Mouse (Mus musculus) brain, embryonic 14.5 days (tissue): ENCODE measurements at regions not wholly inside any gene's neighbourhood (a gene's known extent, or its start where the extent isn't known, plus 50 kb on each side); places are given as distances from the start of the nearest gene placed in this dataset.
"Not testable (repeated sequence)": the region's sequence is repeated elsewhere in the genome, so short reads cannot be mapped to it uniquely, and the experiment has no call there.

Experiments used
- DNase-seq: peaks from one replicate; pipeline ENCODE4 v3.0.0-alpha.2; 2011; ENCODE audit warnings: low read depth
- CTCF ChIP-seq: fragments of 200-500 bp; IDR thresholded peaks from 2 replicates; pipeline ENCODE4 v1.5.1; 2012; ENCODE audit warnings: inconsistent platforms, mild to moderate bottlenecking, moderate library complexity, borderline replicate concordance; ENCODE audit not compliant: insufficient read depth, insufficient read length; ENCODE audit errors: extremely low read depth
- POLR2A ChIP-seq: fragments of 200-500 bp; IDR thresholded peaks from 2 replicates; pipeline ENCODE4 v1.6.1; 2012; ENCODE audit warnings: mild to moderate bottlenecking, inconsistent platforms, borderline replicate concordance; ENCODE audit not compliant: poor library complexity, insufficient read depth, insufficient read length, severe bottlenecking; ENCODE audit errors: extremely low read depth

DNA sequence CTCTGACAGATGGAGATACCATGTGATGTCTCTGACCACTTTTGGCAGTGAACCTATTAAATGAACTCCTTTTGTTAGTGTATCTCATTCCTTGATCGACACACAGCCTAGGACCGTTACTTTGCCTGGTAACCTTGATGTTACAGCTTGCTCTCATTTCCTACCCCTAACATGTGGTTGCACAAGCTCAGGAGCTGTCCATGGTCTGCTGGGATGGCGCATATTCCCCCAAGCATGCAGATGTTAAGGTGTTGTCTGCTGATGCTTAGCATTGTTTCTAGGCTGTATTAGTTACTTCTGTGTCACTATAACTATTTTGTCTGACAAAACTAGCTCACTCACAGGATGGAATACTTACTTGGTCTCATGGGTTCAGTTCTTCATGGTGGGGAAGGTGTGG lies 113.6 kb upstream of the Zfp746 start:
- TF ChIP-seq CTCF (no peak), POLR2A (no peak)
- no peak for DNase-seq

DNA sequence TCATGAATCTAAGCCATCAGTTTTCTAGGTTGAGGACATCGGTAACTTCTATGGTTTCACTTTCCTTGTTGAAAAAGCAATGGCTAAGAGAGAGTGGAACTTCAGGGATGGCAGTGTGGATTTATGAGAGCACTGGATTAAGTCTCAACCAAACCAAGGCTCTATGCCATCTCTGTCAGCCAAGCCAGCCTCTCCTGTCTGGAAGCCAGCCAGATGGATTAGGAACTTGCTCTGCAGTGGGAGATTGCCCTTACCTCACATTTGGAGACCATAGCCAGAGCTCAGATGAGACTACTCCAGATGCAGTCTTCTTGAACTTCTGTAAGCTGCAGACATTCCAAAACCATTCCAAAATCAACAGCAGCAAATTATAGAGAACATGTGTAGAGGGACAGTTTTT lies 112.4 kb upstream of the Zfp746 start:
- TF ChIP-seq POLR2A: no peak
- TF ChIP-seq CTCF: no peak
- no peak for DNase-seq

DNA sequence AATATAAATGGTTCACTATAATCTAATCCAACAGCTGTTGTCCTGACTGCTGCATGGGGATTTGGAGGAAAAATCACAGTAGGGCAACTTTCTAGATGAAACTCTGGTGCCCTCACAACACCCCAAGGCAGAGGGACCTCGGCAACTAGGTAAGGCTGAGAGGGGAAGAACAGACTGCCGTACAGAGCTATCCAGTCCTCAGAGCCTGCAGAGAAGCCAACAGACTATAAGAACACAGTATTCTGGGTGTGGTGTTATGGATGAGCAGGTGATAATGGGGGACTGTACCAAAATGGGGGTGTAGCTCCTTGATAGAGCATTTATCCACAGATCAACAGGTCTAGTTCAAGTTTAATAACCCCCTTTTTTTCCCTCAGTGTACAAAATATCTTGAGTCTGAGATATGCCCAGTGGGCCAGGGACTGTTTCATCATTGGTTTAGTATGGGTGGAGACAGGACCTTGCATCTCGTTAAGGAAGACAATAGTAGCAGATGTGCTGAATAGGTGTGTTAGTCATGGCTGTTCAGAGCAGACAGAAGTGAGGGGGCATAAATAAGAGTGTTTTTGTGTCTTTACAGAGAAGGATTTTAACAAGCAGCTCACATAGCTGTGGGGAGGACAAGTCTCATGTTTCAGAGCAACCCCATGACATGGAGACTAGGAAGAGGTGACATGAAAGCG lies 111.4 kb upstream of the Zfp746 start:
- no peak for DNase-seq
- no peak for TF ChIP-seq CTCF
- no peak for TF ChIP-seq POLR2A

DNA sequence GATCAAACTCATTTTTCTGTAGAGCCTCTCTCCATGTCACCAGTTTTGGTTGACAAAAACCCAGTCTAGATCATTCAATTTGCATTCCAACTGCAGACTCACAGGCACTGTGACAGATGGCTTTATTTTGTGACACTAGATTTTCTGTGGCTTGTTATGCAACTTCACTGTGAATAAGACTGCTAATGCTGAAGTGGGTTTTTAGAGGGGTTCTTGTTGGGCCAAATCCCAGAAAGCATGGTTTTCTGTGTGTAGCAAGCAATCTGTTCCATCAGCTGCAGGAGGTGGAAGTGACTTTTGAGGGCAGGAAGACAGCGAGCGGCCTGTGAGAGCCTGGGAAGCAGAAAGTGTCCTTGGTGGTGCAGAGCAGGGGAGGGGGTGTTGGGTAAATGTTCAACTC lies 102.0 kb upstream of the Zfp746 start:
- DNase-seq: peak; percentile 58

DNA sequence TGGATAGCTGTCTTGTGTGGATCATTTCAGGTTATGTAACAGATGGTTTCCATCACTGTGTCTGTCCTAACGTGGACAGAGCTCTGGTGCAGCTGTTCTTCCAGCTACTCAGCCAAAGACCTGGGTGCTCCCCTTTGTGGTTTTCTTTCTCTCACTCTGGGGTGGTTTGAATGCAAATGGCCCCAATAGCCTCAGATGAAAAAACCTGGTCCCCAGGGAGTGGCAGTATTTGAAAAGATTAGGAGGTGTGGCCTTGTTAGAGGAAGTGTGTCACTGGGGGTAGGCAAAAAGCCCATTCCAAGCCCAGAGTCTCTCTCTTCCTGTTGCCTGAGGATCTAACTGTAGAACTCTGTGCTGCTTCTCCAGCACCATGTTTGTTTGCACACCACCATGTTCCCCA lies 98.9 kb upstream of the Zfp746 start:
- DNase-seq: no peak
- TF ChIP-seq CTCF (no peak), POLR2A (no peak)

DNA sequence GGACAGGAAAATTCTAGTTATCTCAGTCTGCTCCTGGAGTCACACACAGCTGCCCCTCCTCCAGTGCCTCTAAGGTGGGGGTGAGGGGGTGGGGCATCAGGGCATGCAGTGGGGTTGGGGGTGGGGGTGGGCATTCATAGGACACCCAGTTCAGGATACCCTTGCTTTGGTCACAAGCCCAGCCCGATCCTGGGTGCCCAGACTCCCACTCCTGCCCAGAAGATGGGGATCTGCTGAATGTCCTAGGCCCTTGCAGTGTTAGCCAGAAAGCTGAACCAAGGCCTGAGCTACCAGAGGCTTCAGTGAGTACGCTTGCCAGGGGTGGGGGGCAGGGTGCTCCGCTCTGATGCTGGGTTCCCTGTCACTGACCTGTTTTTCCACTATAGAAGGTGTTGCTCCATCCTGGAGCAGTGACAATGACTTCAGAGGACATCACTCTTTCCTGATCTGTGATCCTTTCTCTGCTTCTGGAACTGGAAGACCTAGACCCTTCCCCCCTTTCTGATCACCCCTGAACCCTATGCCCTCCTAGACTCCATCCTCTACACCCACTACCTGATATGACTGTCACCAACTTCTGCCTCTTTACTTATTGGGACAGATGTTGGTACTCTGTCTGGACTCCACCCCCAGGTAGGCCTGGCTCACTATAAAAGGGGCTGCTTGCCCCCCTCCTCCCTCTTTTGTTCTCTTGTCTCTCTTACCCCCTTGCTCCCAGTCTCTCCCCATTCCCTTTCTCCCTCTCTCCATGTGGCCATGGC lies 92.1 kb upstream of the Zfp746 start:
- DNase-seq: no peak
- TF ChIP-seq CTCF: no peak
- no peak for TF ChIP-seq POLR2A

DNA sequence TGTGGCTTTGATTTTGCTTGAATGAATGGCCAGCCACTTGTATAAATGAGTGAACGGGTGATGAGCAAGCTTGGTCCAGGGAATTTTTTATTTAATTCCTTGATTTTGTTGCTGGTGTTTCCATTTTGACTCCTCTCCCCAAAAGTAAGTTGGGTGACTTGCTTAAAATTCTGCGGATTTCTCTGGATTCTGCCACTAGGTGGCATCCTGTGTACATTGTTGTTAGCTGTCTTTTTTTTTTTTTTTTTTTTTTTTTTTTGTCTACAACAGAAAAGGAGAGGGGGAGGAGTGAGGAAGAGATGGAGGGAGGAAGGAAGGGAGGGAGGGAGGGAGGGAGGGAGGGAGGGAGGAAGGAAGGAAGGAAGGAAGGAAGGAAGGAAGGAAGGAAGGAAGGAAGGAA lies 91.5 kb upstream of the Zfp746 start:
- TF ChIP-seq POLR2A (no peak), CTCF (peak; percentile 28; the same call in 1 of the 2 replicates)
- DNase-seq: peak; percentile 92

DNA sequence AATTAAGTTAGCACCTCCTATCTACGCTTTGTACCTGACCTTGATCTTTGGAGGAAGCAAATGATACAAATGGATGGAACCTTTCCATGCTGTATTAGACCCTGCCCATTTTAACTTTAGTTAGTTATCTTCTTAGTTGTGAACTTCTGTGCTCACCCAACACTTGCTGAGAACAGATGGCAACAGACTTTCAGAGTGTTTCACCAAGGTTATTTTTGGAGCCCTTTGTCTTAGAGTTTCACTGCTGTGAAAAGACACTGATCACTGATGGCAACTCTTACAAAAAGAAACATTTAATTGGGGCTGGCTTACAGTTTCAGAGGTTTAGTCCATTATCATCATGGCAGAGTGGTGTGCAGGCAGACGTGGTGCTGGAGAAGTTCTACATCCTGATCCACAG lies 88.8 kb upstream of the Zfp746 start:
- no peak for TF ChIP-seq CTCF
- TF ChIP-seq POLR2A: no peak
- no peak for DNase-seq

DNA sequence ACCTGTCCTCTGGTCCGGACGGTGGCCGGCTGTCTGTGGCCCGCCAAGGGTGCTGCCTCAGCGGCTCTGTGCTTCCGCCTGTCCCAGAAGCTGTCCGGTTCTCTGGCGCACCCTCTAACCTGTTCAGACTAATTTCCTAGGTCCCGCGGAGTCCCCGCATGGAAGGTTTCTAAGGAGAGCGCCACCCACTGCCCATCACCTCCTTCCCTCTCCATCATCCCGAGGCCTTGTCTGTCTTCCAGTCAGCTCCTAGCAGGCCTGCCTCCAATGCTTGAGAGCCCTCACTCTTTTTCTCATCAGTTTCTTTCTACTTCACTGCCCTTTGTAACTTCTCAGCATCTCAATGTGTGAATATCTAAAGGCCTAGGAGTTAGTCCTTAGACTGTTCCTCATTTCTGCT lies 86.4 kb upstream of the Zfp746 start:
- not testable (repeated sequence) for DNase-seq

DNA sequence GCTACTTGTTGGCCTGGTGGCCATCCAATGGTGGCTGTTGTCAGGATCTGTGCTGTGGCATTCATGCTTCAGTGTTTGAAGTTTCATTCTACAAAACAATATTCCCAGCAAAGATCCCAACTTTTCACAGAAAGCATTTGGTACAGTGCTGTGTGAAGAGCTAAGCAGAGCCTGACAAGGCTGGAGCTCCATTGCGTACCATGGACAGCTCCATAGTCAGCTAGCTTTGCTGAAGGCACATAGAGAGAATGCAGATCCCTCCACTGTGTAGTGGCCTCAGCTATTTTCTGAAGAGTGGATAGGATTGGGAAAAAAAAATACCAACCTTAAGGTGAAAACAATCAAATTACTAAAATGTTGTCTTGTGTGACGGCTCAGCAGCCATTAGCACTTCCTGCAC lies 50.5 kb upstream of the Zfp746 start:
- peak; percentile 13 for DNase-seq
- TF ChIP-seq POLR2A (no peak), CTCF (no peak)
